Mouse (Mus musculus): ENCODE results near the gene Myt1l. TPM values are rescaled to one million over a fixed set of nuclear protein-coding genes. Genes with fewer than 3 reads are reported as not detected.
A peak's percentile ranks its signal among the peaks of the same experiment; 100 is the strongest.

Myt1l gene
- total and polyA plus RNA-seq, 2 experiments from 2014 or later = 114 to 218 TPM

- peak; percentile 87 for DNase-seq
- Histone ChIP-seq H3K27me3 (ENCODE audit: insufficient read depth, low read length) (no peaks in the 10 kb centered on the region), H3K4me3 (ENCODE audit: low read depth, low read length) (no peak overlapping the region), H3K27ac (ENCODE audit: low read depth, low read length) (peak overlapping the region; percentile 84), H3K9me3 (ENCODE audit: low read length) (no peaks in the 10 kb centered on the region), H3K4me1 (ENCODE audit: insufficient read depth) (peaks cover 16% of the 10 kb centered on the region), H3K9ac (no peak overlapping the region), H3K4me2 (ENCODE audit: low read depth) (peak overlapping the region; percentile 26), H3K36me3 (ENCODE audit: insufficient read depth) (no peaks in the 10 kb centered on the region)
- WGBS = 32% methylated on average over 17 of the region's 17 CpGs
- 0 out of 2 replicates have a peak, but pooled peaks have one; percentile 15 for TF ChIP-seq CTCF (IDR thresholded peaks at IDR 0.05; ENCODE audit: low read depth)
- peak; percentile 93 for ATAC-seq
Measured at GRCm38 (mm10) chr12:29723722-29724338, 195.6 kb downstream of the Myt1l start.

- no peak for DNase-seq
Measured at GRCm38 (mm10) chr12:29728294-29728693, 200.1 kb downstream of the Myt1l start.

GRCm38 (mm10) chr12:29740346-29741025, 212.3 kb downstream of the Myt1l start:
- H3K27me3 ChIP-seq (ENCODE audit: insufficient read depth, low read length) = no peaks in the 10 kb centered on the region
- no peaks in the 10 kb centered on the region for H3K36me3 ChIP-seq (ENCODE audit: insufficient read depth)
- H3K27ac ChIP-seq (ENCODE audit: low read depth, low read length) = peak overlapping the region; percentile 24
- no peak overlapping the region for H3K4me3 ChIP-seq (ENCODE audit: low read depth, low read length)
- no peak overlapping the region for H3K9ac ChIP-seq
- peak; percentile 51 for DNase-seq
- 36% methylated on average over 8 of the region's 8 CpGs for WGBS
- H3K4me2 ChIP-seq (ENCODE audit: low read depth) = no peak overlapping the region
- peak; percentile 64 for ATAC-seq
- no peak for TF ChIP-seq CTCF (IDR thresholded peaks at IDR 0.05; ENCODE audit: low read depth)
- no peaks in the 10 kb centered on the region for H3K4me1 ChIP-seq (ENCODE audit: insufficient read depth)
- no peaks in the 10 kb centered on the region for H3K9me3 ChIP-seq (ENCODE audit: low read length)

More at GRCm38 (mm10) chr12:29728294-29728693, 200.1 kb downstream of the Myt1l start:
- Histone ChIP-seq H3K27ac (ENCODE audit: low read depth, low read length) (no peak overlapping the region), H3K4me3 (ENCODE audit: low read depth, low read length) (no peak overlapping the region), H3K36me3 (ENCODE audit: insufficient read depth) (no peaks in the 10 kb centered on the region), H3K9me3 (ENCODE audit: low read length) (no peaks in the 10 kb centered on the region), H3K4me1 (ENCODE audit: insufficient read depth) (peaks cover 13% of the 10 kb centered on the region), H3K4me2 (ENCODE audit: low read depth) (no peak overlapping the region), H3K9ac (no peak overlapping the region), H3K27me3 (ENCODE audit: insufficient read depth, low read length) (no peaks in the 10 kb centered on the region)
- TF ChIP-seq CTCF (IDR thresholded peaks at IDR 0.05; ENCODE audit: low read depth) = no peak
- no peak for ATAC-seq
- 48% methylated on average over 2 of the region's 2 CpGs for WGBS

- Histone ChIP-seq H3K4me1 (ENCODE audit: insufficient read depth) (no peaks in the 10 kb centered on the region), H3K27ac (ENCODE audit: low read depth, low read length) (no peak overlapping the region), H3K9me3 (ENCODE audit: low read length) (no peaks in the 10 kb centered on the region), H3K4me3 (ENCODE audit: low read depth, low read length) (no peak overlapping the region), H3K4me2 (ENCODE audit: low read depth) (no peak overlapping the region), H3K9ac (no peak overlapping the region), H3K36me3 (ENCODE audit: insufficient read depth) (no peaks in the 10 kb centered on the region), H3K27me3 (ENCODE audit: insufficient read depth, low read length) (no peaks in the 10 kb centered on the region)
- DNase-seq (no peak), ATAC-seq (no peak)
- TF ChIP-seq CTCF (IDR thresholded peaks at IDR 0.05; ENCODE audit: low read depth) = no peak
- 54% methylated on average over 6 of the region's 6 CpGs for WGBS
Measured at GRCm38 (mm10) chr12:29741181-29741580, 213.0 kb downstream of the Myt1l start.

GRCm38 (mm10) chr12:29750604-29751128, 222.5 kb downstream of the Myt1l start:
- H3K4me3 ChIP-seq (ENCODE audit: low read depth, low read length) = no peak overlapping the region
- H3K36me3 ChIP-seq (ENCODE audit: insufficient read depth) = no peaks in the 10 kb centered on the region
- H3K27ac ChIP-seq (ENCODE audit: low read depth, low read length) = peak overlapping the region; percentile 58; the same call in 1 of the 2 replicates
- H3K9ac ChIP-seq = no peak overlapping the region
- WGBS = 48% methylated on average over 4 of the region's 4 CpGs
- no peaks in the 10 kb centered on the region for H3K27me3 ChIP-seq (ENCODE audit: insufficient read depth, low read length)
- H3K4me1 ChIP-seq (ENCODE audit: insufficient read depth) = peaks cover 10% of the 10 kb centered on the region; the same call in 1 of the 2 replicates
- H3K4me2 ChIP-seq (ENCODE audit: low read depth) = no peak overlapping the region
- no peak for TF ChIP-seq CTCF (IDR thresholded peaks at IDR 0.05; ENCODE audit: low read depth)
- ATAC-seq = peak; percentile 37
- peak; percentile 37 for DNase-seq
- H3K9me3 ChIP-seq (ENCODE audit: low read length) = no peaks in the 10 kb centered on the region

- Histone ChIP-seq H3K9ac (no peak overlapping the region), H3K4me3 (ENCODE audit: low read depth, low read length) (no peak overlapping the region), H3K27me3 (ENCODE audit: insufficient read depth, low read length) (no peaks in the 10 kb centered on the region), H3K4me1 (ENCODE audit: insufficient read depth) (peaks cover 10% of the 10 kb centered on the region; the same call in 1 of the 2 replicates), H3K4me2 (ENCODE audit: low read depth) (no peak overlapping the region), H3K36me3 (ENCODE audit: insufficient read depth) (no peaks in the 10 kb centered on the region), H3K9me3 (ENCODE audit: low read length) (no peaks in the 10 kb centered on the region), H3K27ac (ENCODE audit: low read depth, low read length) (0 out of 2 replicates have a peak overlapping the region, but pooled peaks have one; percentile 22)
- DNase-seq (peak; percentile 56), ATAC-seq (peak; percentile 75)
- TF ChIP-seq CTCF (IDR thresholded peaks at IDR 0.05; ENCODE audit: low read depth) = no peak
- WGBS = 66% methylated on average over 5 of the region's 5 CpGs
Measured at GRCm38 (mm10) chr12:29755086-29755871, 227.1 kb downstream of the Myt1l start.
